Mouse (Mus musculus) spleen, adult 2 months (tissue): ENCODE measurements around the gene Polr3a.

Experiments
- CTCF ChIP-seq: fragments of 200-500 bp; IDR thresholded peaks from 2 replicates; pipeline ENCODE4 v1.5.1; 2011; ENCODE audit warnings: mild to moderate bottlenecking, inconsistent platforms; ENCODE audit not compliant: insufficient read depth, insufficient read length, insufficient replicate concordance; ENCODE audit errors: extremely low read depth
- POLR2A ChIP-seq: fragments of 200-500 bp; IDR thresholded peaks from 2 replicates; pipeline ENCODE4 v1.6.1; 2011; ENCODE audit warnings: low read depth, low read length, inconsistent platforms

DNA sequence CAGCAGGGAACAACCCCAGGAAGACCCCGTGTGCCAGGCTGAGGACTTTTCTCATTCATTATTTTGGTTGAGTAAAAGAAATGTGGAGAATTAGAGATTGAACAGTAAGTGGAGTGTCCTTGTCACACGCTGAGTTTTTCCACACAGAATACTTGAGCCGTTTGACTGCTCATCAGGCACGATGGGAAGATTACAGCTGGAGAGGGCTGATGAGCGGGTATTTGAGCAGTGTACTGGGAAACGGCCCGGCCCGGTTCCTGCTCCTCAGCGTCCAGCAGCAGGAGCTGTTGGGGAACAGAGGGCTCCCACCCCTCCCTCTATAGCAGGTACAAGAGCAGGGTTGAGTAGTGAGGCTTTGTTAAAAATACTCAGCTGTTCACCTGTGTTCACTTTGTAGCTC, 12.6 kb upstream of the Polr3a start:
- TF ChIP-seq CTCF (no peak), POLR2A (no peak)
